Mouse (Mus musculus) heart, embryonic 15.5 days (tissue): ENCODE measurements around the gene Prlr. TPM values are rescaled to one million over a fixed set of nuclear protein-coding genes. Genes with fewer than 3 reads are reported as not detected.

Source experiments
- polyA plus RNA-seq: library from polyadenylated mRNA; unstranded; fragments of >200 nt; fragmentation: Nextera tagmentation; extraction: Ambion mirVana; gene quantifications from 2 replicates; pipeline ENCODE4 v1.2.1, GENCODE M21; 2015

The Prlr gene
- polyA plus RNA-seq, 1 experiment from 2014 or later, result 1.9 TPM

Other genes starting within 250 kb of the Prlr start
- gene Gm21973, start 148.1 kb downstream of the Prlr start, polyA plus RNA-seq, result not detected in 2 replicates
- gene Agxt2, start 181.3 kb downstream of the Prlr start, polyA plus RNA-seq, result not detected in 2 replicates